Mouse (Mus musculus) heart, embryonic 15.5 days (tissue): Measurements from ENCODE around the gene Alas2. TPM values are rescaled to one million over a fixed set of nuclear protein-coding genes. Genes with fewer than 3 reads are reported as not detected.

Experiments
- ATAC-seq: fragments of 200-750 bp; cut with Nextera tagmentation; replicated peaks from 2 replicates; pipeline ENCODE4 v1.8.0; 2017; ENCODE audit warnings: low read depth, moderate TSS enrichment; ENCODE audit not compliant: insufficient number of reproducible peaks, insufficient read depth, low FRiP score
- H3K27ac ChIP-seq: fragments of 300-500 bp; sonication (generic); 2 replicates; pipeline ENCODE4 v1.5.1; 2015; ENCODE audit warnings: mild to moderate bottlenecking, inconsistent platforms
- H3K27me3 ChIP-seq: fragments of 300-500 bp; sonication (generic); 2 replicates; pipeline ENCODE4 v1.6.1; 2015; ENCODE audit warnings: inconsistent platforms
- H3K36me3 ChIP-seq: fragments of 300-500 bp; sonication (generic); 2 replicates; pipeline ENCODE4 v1.6.1; 2015; ENCODE audit warnings: mild to moderate bottlenecking, inconsistent platforms
- H3K4me1 ChIP-seq: fragments of 300-500 bp; sonication (generic); replicated peaks from 2 replicates; pipeline ENCODE4 v1.6.1; 2015; ENCODE audit warnings: inconsistent platforms
- H3K4me2 ChIP-seq: fragments of 300-500 bp; sonication (generic); 2 replicates; pipeline ENCODE4 v1.6.1; 2015; ENCODE audit warnings: inconsistent platforms, mild to moderate bottlenecking, moderate library complexity
- H3K4me3 ChIP-seq: fragments of 300-500 bp; sonication (generic); 2 replicates; pipeline ENCODE4 v1.5.1; 2015; ENCODE audit warnings: mild to moderate bottlenecking, inconsistent platforms
- H3K9ac ChIP-seq: fragments of 300-500 bp; sonication (generic); 2 replicates; pipeline ENCODE4 v1.6.1; 2015; ENCODE audit warnings: mild to moderate bottlenecking, inconsistent platforms
- H3K9me3 ChIP-seq: fragments of 300-500 bp; sonication (generic); replicated peaks from 2 replicates; pipeline ENCODE4 v1.6.1; 2016; ENCODE audit warnings: inconsistent platforms
- WGBS: fragments of 180-500 bp; shearing (Covaris S2); methylation state at CpG from one replicate; pipeline ENCODE4 v1.1.7; 2015; ENCODE audit warnings: mixed read lengths; 5-methylcytosine and 5-hydroxymethylcytosine counted together
- polyA plus RNA-seq: library from polyadenylated mRNA; unstranded; fragments of >200 nt; fragmentation: Nextera tagmentation; extraction: Ambion mirVana; gene quantifications from 2 replicates; pipeline ENCODE4 v1.2.1, GENCODE M21; 2015

The Alas2 gene
- polyA plus RNA-seq, 1 experiment from 2014 or later: 373 TPM

DNA sequence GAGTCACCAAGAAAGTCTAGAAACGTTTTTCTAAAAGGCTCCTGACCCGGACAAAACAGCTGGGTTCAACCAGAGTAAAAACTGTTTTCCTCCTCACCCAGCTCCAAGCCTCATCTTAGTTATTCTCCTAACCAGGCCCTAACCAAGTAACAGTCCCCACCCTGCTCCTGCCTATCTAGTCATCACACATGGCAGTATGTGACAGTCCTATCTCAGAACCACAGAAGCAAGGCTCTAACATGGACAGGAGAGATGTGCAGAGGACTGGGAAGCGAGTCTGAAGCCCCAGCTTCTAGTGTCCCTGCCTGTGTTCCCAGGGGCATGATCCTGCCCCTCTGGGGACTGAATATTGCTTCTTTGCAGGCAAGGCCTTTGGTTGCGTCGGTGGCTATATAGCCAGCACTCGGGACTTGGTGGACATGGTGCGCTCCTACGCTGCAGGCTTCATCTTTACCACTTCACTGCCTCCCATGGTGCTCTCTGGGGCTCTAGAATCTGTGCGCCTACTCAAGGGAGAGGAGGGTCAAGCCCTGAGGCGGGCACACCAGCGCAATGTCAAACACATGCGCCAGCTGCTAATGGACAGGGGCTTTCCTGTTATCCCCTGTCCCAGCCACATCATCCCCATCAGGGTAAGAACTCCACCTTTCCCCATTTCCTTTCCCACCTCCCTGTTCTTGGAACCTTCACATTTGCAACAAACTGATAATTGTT lies 17.6 kb downstream of the Alas2 start:
- no peak overlapping the region for H3K4me3 ChIP-seq
- no peak overlapping the region for H3K4me2 ChIP-seq
- no peaks in the 10 kb centered on the region for H3K9me3 ChIP-seq
- H3K9ac ChIP-seq: no peak overlapping the region
- no peaks in the 10 kb centered on the region for H3K36me3 ChIP-seq
- no peak overlapping the region for H3K27ac ChIP-seq
- 77% methylated on average over 12 of the region's 12 CpGs for WGBS
- ATAC-seq: no peak
- no peaks in the 10 kb centered on the region for H3K27me3 ChIP-seq
- H3K4me1 ChIP-seq: no peaks in the 10 kb centered on the region

DNA sequence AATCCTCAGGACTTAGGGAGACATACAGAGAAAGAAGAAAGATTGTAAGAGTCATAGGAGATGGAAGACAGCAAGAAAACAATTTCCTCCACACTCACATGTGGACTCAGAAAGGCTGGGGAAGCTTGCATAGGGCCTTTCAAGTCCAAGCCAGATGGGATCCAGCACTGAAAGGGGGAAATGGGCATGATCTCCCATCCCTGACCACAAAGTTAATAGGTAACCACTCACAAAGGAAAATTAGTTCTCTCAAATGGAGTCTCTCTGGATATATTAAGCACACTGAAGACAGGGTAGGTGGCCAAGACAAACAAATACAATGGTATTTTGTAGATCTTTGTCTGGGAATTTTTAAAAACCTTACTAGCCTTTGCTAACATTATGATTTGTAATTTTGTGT lies 34.7 kb downstream of the Alas2 start:
- H3K36me3 ChIP-seq: no peaks in the 10 kb centered on the region
- no peak overlapping the region for H3K4me3 ChIP-seq
- no peaks in the 10 kb centered on the region for H3K4me1 ChIP-seq
- no peak overlapping the region for H3K27ac ChIP-seq
- no peaks in the 10 kb centered on the region for H3K9me3 ChIP-seq
- H3K4me2 ChIP-seq: no peak overlapping the region
- no peak for ATAC-seq
- H3K9ac ChIP-seq: no peak overlapping the region
- H3K27me3 ChIP-seq: no peaks in the 10 kb centered on the region; the same call in 1 of the 2 replicates

DNA sequence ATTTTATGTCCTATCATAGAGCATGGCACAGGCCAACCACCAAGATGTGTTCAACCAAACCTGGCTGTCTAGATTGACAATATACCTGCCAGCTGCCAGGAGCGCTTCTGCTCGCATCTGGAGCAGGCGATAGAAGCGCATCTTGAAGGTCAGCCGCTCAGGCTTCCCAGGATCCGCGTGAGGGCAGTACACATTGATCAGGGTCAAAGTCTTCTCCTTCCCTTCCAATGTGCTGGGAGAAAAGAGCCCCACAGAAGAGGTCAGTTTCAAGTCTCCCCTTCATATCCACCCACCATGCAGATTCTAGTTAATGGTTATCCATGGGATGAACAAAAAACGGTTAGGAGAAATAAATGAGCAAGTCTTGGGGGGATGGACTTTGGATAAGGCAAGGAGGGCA lies 37.9 kb downstream of the Alas2 start:
- no peak for ATAC-seq
- Histone ChIP-seq H3K27ac (no peak overlapping the region), H3K36me3 (no peaks in the 10 kb centered on the region), H3K4me2 (no peak overlapping the region), H3K9ac (no peak overlapping the region), H3K27me3 (no peaks in the 10 kb centered on the region), H3K4me3 (no peak overlapping the region), H3K9me3 (no peaks in the 10 kb centered on the region), H3K4me1 (no peaks in the 10 kb centered on the region)
- 91% methylated on average over 8 of the region's 8 CpGs for WGBS

DNA sequence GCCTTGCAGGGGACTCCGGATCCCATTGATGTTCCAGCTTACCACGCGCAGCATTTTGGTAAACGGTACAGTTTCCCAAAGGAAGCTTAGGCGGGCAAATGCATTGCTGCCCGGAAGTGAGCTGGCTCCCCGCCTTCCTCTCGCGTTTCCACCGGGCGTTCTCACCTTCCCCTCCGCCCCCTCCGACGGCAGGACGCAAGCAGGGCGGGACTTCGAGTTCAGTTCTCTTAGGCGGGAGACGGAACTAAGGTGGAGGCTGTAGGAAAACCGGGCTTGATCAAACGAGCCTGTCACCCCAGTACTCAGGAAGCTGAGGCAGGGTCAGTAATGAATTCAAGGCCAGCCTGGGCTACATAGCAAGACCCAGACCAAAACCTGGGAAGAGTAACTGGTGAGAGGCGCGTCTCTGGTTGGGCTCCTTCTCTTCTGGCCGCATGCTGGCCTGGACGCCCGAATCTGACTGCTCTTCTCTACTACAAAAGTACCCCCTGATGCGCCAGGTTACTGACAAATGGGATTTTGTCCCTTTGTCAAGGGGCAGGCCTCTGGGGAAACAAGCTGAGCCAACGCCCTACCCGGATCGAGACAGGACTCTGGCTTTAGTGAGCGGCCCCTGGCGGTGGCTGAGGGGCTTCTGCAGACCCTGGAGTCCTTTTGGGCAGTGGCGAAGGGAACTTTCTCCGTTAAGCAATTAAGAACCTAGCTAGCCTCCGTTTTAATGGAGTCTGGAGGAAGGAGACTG lies 41.0 kb downstream of the Alas2 start, which contains the start of gene Pfkfb1:
Gene Pfkfb1 (plus strand): TSS at position 207 of the 742 bp plus-strand sequence.
- Histone ChIP-seq H3K9me3 (no peaks in the 10 kb centered on the region), H3K36me3 (no peaks in the 10 kb centered on the region), H3K27ac (peak within 1 kb of the TSS; percentile 87), H3K27me3 (no peaks in the 10 kb centered on the region), H3K9ac (peak within 1 kb of the TSS; percentile 64), H3K4me1 (0 out of 2 replicates have a peak, but pooled peaks cover 1% of the 10 kb centered on the region), H3K4me2 (peak within 1 kb of the TSS; percentile 75), H3K4me3 (peak within 1 kb of the TSS; percentile 63)
- 17% methylated on average over 35 of the region's 35 CpGs for WGBS
- ATAC-seq: peak; percentile 88

DNA sequence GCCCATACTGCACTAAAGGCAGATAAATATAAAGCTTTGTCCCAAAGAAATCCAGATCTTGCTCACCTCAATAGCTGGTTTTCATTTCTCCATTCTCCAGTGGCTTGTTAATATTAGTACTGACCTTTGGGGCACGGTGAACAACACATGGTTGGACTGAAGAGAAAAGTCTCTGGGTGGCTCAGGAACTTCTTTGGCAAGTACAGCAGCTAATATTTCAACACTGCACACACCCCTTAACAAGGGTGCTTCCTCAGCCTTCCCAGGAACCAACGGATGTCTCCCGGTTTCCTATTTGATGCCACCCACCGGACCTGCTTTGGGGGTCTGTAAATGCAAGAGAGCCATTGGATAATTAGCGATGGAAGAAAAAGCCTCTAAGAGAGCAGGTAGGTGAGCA lies 42.5 kb downstream of the Alas2 start, which contains the start of gene Apex2:
Gene Apex2 (minus strand): TSS at position 173 of the 400 bp plus-strand sequence.
- Histone ChIP-seq H3K36me3 (no peaks in the 10 kb centered on the region), H3K4me1 (0 out of 2 replicates have a peak, but pooled peaks cover 3% of the 10 kb centered on the region), H3K9me3 (no peaks in the 10 kb centered on the region), H3K9ac (no peak within 1 kb of the TSS), H3K4me3 (peak within 1 kb of the TSS; percentile 63), H3K27me3 (no peaks in the 10 kb centered on the region), H3K27ac (peak within 1 kb of the TSS; percentile 87; the same call in 1 of the 2 replicates), H3K4me2 (peak within 1 kb of the TSS; percentile 75)
- ATAC-seq: no peak
- 73% methylated on average over 5 of the region's 5 CpGs for WGBS

DNA sequence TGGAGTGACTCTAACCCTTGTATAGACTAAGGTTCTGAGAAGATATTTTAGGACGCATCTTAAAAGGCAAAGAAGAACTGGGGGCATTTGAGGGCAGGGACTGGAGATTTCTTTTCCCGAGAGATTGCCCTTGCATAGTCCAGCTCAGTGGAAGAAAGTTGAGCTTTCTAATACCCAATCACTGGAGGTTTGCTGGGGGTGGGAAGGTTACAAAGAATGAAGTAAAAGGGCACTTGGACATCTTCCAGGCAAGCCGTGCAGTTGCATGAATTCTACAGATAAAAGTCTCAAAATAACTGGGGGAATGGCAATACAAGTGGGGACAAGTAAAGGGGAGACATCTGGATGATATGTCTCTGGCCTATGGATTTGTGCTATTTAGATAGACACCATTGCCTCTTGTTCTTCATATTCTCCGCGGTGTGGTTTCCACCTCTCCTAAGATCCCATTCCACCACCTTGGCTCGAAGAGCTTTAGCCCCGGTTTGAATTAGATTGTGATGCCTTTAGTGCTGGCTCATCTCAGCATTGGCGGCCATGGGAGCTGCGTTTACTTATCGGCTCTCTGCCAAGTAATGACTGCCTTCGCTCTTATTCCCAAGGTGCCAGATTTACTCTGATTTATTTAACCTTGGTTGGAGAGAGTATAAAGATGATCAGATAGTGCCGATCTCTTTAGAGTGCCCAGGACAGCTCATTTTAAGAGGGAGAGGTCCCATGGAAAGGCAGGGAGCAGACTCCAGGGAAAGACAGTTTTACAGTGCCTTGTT lies 46.3 kb downstream of the Alas2 start:
- Histone ChIP-seq H3K9me3 (no peaks in the 10 kb centered on the region), H3K4me2 (no peak overlapping the region), H3K9ac (no peak overlapping the region), H3K4me3 (no peak overlapping the region), H3K27me3 (no peaks in the 10 kb centered on the region), H3K36me3 (no peaks in the 10 kb centered on the region), H3K27ac (no peak overlapping the region), H3K4me1 (0 out of 2 replicates have a peak, but pooled peaks cover 3% of the 10 kb centered on the region)
- no peak for ATAC-seq
- WGBS: 67% methylated on average over 12 of the region's 12 CpGs

DNA sequence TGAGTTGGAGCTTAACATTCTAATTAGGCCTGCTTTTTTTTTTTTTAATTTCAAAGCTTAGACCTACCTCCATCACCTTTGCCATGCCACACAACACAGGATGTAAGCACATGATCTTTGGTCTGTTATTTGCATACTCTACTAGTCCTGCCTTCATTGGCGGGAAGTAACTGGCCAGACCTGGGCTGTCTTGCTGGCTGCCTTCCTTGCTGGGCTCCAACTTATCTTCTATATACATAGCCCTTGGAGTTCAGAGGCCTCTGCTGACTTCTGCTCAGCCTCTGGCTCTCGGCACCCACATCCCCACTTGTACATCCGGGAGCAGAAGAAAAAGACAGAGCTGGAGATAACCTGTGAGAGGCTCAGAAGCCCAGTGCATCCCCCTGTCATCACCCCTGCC lies 47.0 kb downstream of the Alas2 start:
- Histone ChIP-seq H3K27ac (no peak overlapping the region), H3K4me3 (no peak overlapping the region), H3K27me3 (no peaks in the 10 kb centered on the region), H3K36me3 (no peaks in the 10 kb centered on the region), H3K9ac (no peak overlapping the region), H3K9me3 (no peaks in the 10 kb centered on the region), H3K4me2 (no peak overlapping the region), H3K4me1 (0 out of 2 replicates have a peak, but pooled peaks cover 3% of the 10 kb centered on the region)
- no peak for ATAC-seq
- WGBS: 58% methylated on average over 3 of the region's 3 CpGs

DNA sequence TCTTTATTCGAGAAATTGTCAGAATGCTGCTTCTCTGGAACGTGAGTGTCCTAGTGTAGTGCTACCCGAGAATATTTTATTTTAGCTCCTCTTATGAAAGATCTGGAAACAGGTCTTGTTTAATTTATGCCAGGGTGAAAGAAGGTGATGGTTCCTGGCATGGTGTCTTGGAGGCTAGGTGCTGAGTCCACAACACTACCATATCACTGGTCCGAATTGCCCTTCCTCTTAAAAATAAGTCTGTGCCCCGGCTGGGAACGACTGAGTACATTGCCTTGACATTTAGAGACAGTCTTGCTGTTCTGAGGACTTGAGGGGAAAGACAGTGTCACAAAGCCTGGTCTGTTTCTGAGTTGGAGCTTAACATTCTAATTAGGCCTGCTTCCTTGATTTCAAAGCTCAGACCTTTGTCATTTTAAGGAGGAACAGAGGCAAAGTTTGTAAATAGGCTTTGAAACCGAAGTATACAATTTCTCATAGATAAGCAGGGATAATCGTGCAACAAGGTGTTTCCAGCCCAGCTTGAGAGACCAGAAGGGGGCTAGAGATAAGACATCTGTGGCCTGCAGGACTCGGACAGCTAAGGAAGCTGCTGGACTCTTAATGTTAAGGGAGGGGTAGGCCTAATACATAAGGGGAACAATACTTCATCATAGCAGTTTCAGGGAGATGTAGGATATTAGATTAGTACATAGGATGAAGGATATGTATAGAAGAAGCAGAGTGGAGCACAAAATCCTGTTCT lies 48.0 kb downstream of the Alas2 start:
- Histone ChIP-seq H3K4me2 (no peak overlapping the region), H3K4me1 (0 out of 2 replicates have a peak, but pooled peaks cover 3% of the 10 kb centered on the region), H3K36me3 (no peaks in the 10 kb centered on the region), H3K9me3 (no peaks in the 10 kb centered on the region), H3K27ac (no peak overlapping the region), H3K4me3 (no peak overlapping the region), H3K9ac (no peak overlapping the region), H3K27me3 (no peaks in the 10 kb centered on the region)
- WGBS: 66% methylated on average over 9 of the region's 9 CpGs
- ATAC-seq: no peak

DNA sequence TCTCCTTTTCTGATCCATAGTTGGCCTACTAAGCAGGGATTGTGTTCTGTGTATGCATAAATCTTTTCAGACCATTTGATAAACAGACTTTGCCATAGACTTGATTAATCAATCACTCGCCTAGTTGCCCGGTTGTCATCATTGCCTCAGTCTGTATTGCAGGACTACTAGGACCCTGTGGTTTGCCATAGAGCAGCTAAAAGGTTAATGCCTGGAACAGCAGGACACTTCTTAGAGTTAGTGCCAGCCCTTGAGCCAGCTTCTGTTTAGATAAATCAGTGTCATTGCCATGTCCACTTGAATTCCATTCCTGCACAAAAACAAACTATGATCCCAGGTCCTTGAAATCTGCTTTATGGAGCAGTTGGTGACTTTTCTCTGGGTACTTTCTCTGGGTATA lies 51.7 kb downstream of the Alas2 start:
- Histone ChIP-seq H3K27ac (no peak overlapping the region), H3K36me3 (no peaks in the 10 kb centered on the region), H3K9me3 (no peaks in the 10 kb centered on the region), H3K4me1 (no peaks in the 10 kb centered on the region), H3K9ac (no peak overlapping the region), H3K4me3 (no peak overlapping the region), H3K4me2 (no peak overlapping the region), H3K27me3 (no peaks in the 10 kb centered on the region)
- WGBS: 71% methylated on average over 2 of the region's 2 CpGs
- no peak for ATAC-seq
